ENCODE assay signal across 10 mouse cellular contexts in genomic region chr1:20908541-20908940, GRCm38 (mm10). TPM values are rescaled to one million over a fixed set of nuclear protein-coding genes. Genes with fewer than 3 reads are reported as not detected.
DNase-seq lines count a peak whose midpoint lies in the region; ATAC-seq and TF ChIP-seq lines count a peak whose summit lies in the region.
"Had no signal": no experiment of that assay in that cellular context is flagged by ENCODE, and none has a peak within 500 bp of the region (broad histone marks: within the 10 kb centered on the region; RNA-seq: fewer than 3 reads in every experiment).

No protein-coding gene starts in this region.

- no peak overlapping the region for H3K4me2 ChIP-seq in midbrain, embryonic 16.5 days (ENCODE audit: low read length)

- TF ChIP-seq CTCF in layer of hippocampus, adult 2 months (conservative IDR thresholded peaks at IDR 0.05) = no peak

- H3K4me3 ChIP-seq in layer of hippocampus, adult 2 months = no peak overlapping the region
- no peak overlapping the region for H3K4me3 ChIP-seq in midbrain, embryonic 16.5 days (ENCODE audit: low read depth, low read length)

- WGBS in midbrain, embryonic 16.5 days = 12% methylated on average over 4 of the region's 4 CpGs

- H3K36me3 ChIP-seq in midbrain, embryonic 16.5 days (ENCODE audit: control insufficient read depth, insufficient read depth, low read length) = no peaks in the 10 kb centered on the region

- peak; percentile 16 to 44; a peak in 3 of 4 replicates for ATAC-seq in hematopoietic stem cell, adult 5-6 weeks (replicated peaks in 1 of 2; ENCODE audit: insufficient read depth in 1 of 2, low FRiP score in 2 of 2, low TSS enrichment in 1 of 2, low read depth in 1 of 2, poor library complexity in 2 of 2, severe bottlenecking in 2 of 2)
- no peak for ATAC-seq in midbrain, embryonic 16.5 days

- H3K27me3 ChIP-seq in midbrain, embryonic 16.5 days (ENCODE audit: control insufficient read depth, insufficient read depth, low read depth, low read length) = no peaks in the 10 kb centered on the region

- peak overlapping the region; percentile 94 for H3K27ac ChIP-seq in layer of hippocampus, adult 2 months
- peak overlapping the region; percentile 26; the same call in 1 of the 2 replicates for H3K27ac ChIP-seq in midbrain, embryonic 16.5 days (ENCODE audit: low read length)

- no peak overlapping the region for H3K9ac ChIP-seq in midbrain, embryonic 16.5 days (ENCODE audit: low read depth, low read length)

- H3K4me1 ChIP-seq in midbrain, embryonic 16.5 days (ENCODE audit: control insufficient read depth, insufficient read depth, low read length) = peaks cover 11% of the 10 kb centered on the region

- H3K9me3 ChIP-seq in midbrain, embryonic 16.5 days (replicated peaks; ENCODE audit: control insufficient read depth, low read length, poor library complexity, severe bottlenecking) = no peaks in the 10 kb centered on the region

- no peak for DNase-seq in layer of hippocampus, adult 2 months (ENCODE audit: low spot score in 2 of 2)
- DNase-seq in layer of hippocampus, adult 9-10 months (ENCODE audit: low spot score) = no peak
- peak; percentile 58 for DNase-seq in brain, adult 2 months (ENCODE audit: low read depth, low spot score)
- DNase-seq in thymus, postnatal 36 days = no peak
- no peak for DNase-seq in cerebellum, postnatal 4 days (ENCODE audit: low spot score in 2 of 2)
- DNase-seq in right cerebral cortex, postnatal 25 days = no peak
- DNase-seq: cerebellum, adult 18-20 months; lung, postnatal 10 days had no signal

RNA-seq across cellular contexts. Expression of gene Paqr8, which starts 18.1 kb away (rescaled TPM):
- 100 to 1,000 TPM; 143 to 157 TPM for total RNA-seq in layer of hippocampus, adult 2 months (2021)
- total RNA-seq in hematopoietic stem cell, adult 5-6 weeks (2017) = 8.0 and 12.8 TPM in 2 replicates
- 33.7 and 34.1 TPM in 2 replicates for polyA plus RNA-seq in midbrain, embryonic 16.5 days (2015; fragmentation: Nextera tagmentation; extraction: Ambion mirVana)

RNA-seq across cellular contexts. Expression of gene Efhc1, which starts 42.9 kb away (rescaled TPM):
- 1 to 10 TPM; 2.0 to 2.1 TPM for total RNA-seq in layer of hippocampus, adult 2 months (2021)
- 0.79 TPM in 1 of 2 replicates, not detected in the other for total RNA-seq in hematopoietic stem cell, adult 5-6 weeks (2017)
- 2.0 and 2.5 TPM in 2 replicates for polyA plus RNA-seq in midbrain, embryonic 16.5 days (2015; fragmentation: Nextera tagmentation; extraction: Ambion mirVana)

Comparison
In these comparisons a context has a peak if more than half of its experiments do, and no peak if none do; other contexts are left out.
1. RNA of gene Paqr8, which starts 18.1 kb away (total RNA-seq): 143 to 157 TPM in layer of hippocampus, adult 2 months; 8.0 to 12.8 TPM in hematopoietic stem cell, adult 5-6 weeks; every median in the first group is over 10 times any median in the second.